Mouse (Mus musculus) embryonic fibroblast, embryonic 13.5 days (primary cell): Measurements from ENCODE around the gene Gm10775.
A peak's percentile ranks its signal among the peaks of the same experiment; 100 is the strongest.

Experiments
- CTCF ChIP-seq: IDR thresholded peaks from 2 replicates; pipeline ENCODE4 v1.5.1; 2011; ENCODE audit warnings: mild to moderate bottlenecking, control low read depth, low read length, moderate library complexity, borderline replicate concordance; ENCODE audit not compliant: insufficient read depth
- POLR2A ChIP-seq: IDR thresholded peaks from 2 replicates; pipeline ENCODE4 v1.6.1; 2011; ENCODE audit warnings: low read depth, mild to moderate bottlenecking, control low read depth, low read length, moderate library complexity

DNA sequence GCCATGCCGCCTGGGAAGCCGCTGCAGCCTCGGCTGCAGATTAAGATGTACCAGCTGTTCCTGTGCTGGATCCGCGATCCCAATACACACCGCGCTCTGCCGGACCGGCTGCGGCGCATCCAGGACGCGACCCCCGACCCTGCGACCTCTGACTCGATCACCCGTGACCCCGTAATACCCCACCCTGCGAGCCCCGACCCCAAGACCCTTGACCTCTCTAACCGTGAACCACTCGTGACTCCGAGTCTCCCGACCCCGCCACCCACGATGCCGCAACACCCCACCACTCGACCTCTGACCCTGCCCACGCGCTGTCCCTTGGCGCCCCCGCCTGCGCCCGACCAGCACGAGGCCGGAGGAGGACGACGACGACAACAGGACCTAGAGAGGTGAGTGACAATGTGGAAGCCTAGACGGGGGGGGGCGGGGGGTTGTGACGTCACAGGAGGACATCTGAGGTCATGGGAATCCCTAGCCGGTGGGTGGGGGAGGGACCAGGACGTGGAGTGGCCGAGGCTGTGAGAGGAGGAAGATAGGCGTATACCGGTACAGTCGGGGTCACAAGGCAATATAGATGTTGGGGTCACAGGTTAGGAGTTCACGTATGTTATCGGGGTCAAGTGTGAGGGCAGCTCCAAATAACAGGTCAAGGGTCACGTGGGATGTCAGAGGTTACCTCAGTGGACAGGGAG is 17.6 kb upstream of the Gm10775 start:
- 0 out of 2 replicates have a peak, but pooled peaks have one; percentile 1 for TF ChIP-seq POLR2A
- TF ChIP-seq CTCF, result no peak
